Comparison of ENCODE assay signal across 10 mouse cellular contexts in the genomic region with DNA sequence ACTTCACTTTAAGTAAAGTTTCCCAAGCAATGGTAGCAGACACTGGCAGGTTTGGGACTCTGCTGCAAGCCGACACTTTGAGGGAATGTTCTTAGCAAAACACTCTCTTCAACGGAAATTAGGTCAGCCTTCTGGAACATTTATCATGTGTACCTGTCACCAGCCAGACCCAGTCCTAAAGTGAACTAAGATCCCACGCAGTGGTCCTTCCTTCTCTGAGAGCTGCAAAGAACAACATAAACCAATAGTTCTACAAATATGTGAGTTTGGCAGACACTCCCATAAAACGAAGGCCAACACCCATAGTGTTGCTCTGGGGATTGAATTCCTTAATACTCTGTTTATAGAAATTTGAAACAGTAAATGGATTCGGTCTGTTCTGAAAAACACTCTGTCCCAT.
DNase-seq lines count a peak whose midpoint lies in the region; ATAC-seq and TF ChIP-seq lines count a peak whose summit lies in the region.
"Had no signal": no experiment of that assay in that cellular context is flagged by ENCODE, and none has a peak within 500 bp of the region (broad histone marks: within the 10 kb centered on the region; RNA-seq: fewer than 3 reads in every experiment).

No protein-coding gene starts in this region.

- peaks cover 38% of the 10 kb centered on the region for H3K4me1 ChIP-seq in heart, embryonic 12.5 days (replicated peaks)
- 0 out of 2 replicates have a peak, but pooled peaks cover 3% of the 10 kb centered on the region for H3K4me1 ChIP-seq in lung, postnatal 0 days (ENCODE audit: insufficient read depth, low read depth, low read length)

- H3K36me3 ChIP-seq in heart, embryonic 12.5 days, result 0 out of 2 replicates have a peak, but pooled peaks cover 2% of the 10 kb centered on the region
- H3K36me3 ChIP-seq in lung, postnatal 0 days (ENCODE audit: insufficient read depth, low read length), result no peaks in the 10 kb centered on the region

- no peak overlapping the region for H3K4me3 ChIP-seq in heart, embryonic 12.5 days
- H3K4me3 ChIP-seq in lung, postnatal 0 days (ENCODE audit: low read depth, low read length), result no peak overlapping the region
- H3K4me3 ChIP-seq: erythroblast, embryonic 14.5 days had no signal

- H3K4me2 ChIP-seq in heart, embryonic 12.5 days, result peak overlapping the region; percentile 18; the same call in 1 of the 2 replicates
- H3K4me2 ChIP-seq in lung, postnatal 0 days (replicated peaks; ENCODE audit: low read depth, low read length), result no peak overlapping the region

- peak; percentile 65; the same call in 1 of the 2 replicates for ATAC-seq in heart, embryonic 12.5 days (ENCODE audit: insufficient number of reproducible peaks, low FRiP score)
- peak; percentile 79 for ATAC-seq in lung, postnatal 0 days

- peak; percentile 85 for TF ChIP-seq EP300 in lung, postnatal 0 days (IDR thresholded peaks at IDR 0.05)

- WGBS in heart, embryonic 12.5 days, result 20% methylated on average over 5 of the region's 5 CpGs
- WGBS in lung, postnatal 0 days, result 26% methylated on average over 5 of the region's 5 CpGs

- peak overlapping the region; percentile 76 for H3K27ac ChIP-seq in heart, embryonic 12.5 days (ENCODE audit: poor library complexity, severe bottlenecking)
- H3K27ac ChIP-seq in lung, postnatal 0 days (ENCODE audit: low read length), result peak overlapping the region; percentile 6; the same call in 1 of the 2 replicates

- no peak for TF ChIP-seq CTCF in lung, postnatal 0 days (IDR thresholded peaks at IDR 0.05)

- no peak overlapping the region for H3K9ac ChIP-seq in heart, embryonic 12.5 days
- no peak overlapping the region for H3K9ac ChIP-seq in lung, postnatal 0 days (replicated peaks; ENCODE audit: low read depth)

- DNase-seq in gastrocnemius, adult 18-20 months (ENCODE audit: low spot score), result peak; percentile 60
- no peak for DNase-seq in gastrocnemius, postnatal 10 days
- peak; percentile 13 for DNase-seq in brain, adult 2 months (ENCODE audit: low read depth, low spot score)
- peak; percentile 77 for DNase-seq in lung, postnatal 0 days (ENCODE audit: low spot score)
- DNase-seq in left cerebral cortex, adult 18-20 months (ENCODE audit: low spot score in 2 of 2), result no peak
- DNase-seq in right cerebral cortex, postnatal 36 days (ENCODE audit: low spot score in 2 of 2), result no peak
- no peak for DNase-seq in ovary, postnatal 36 days (ENCODE audit: low spot score)
- DNase-seq: B cell, adult 2 months had no signal

- H3K9me3 ChIP-seq in heart, embryonic 12.5 days (replicated peaks), result no peaks in the 10 kb centered on the region
- H3K9me3 ChIP-seq in lung, postnatal 0 days (ENCODE audit: low read length), result no peaks in the 10 kb centered on the region

- no peaks in the 10 kb centered on the region for H3K27me3 ChIP-seq in heart, embryonic 12.5 days (replicated peaks)
- H3K27me3 ChIP-seq in lung, postnatal 0 days (replicated peaks; ENCODE audit: insufficient read depth, low read length), result no peaks in the 10 kb centered on the region

Comparison
In these comparisons a context has a peak if more than half of its experiments do, and no peak if none do; other contexts are left out.
1. DNase-seq: peak in gastrocnemius, adult 18-20 months (single experiment), brain, adult 2 months (single experiment) and lung, postnatal 0 days (single experiment); none in gastrocnemius, postnatal 10 days (single experiment), left cerebral cortex, adult 18-20 months (0 of 2), right cerebral cortex, postnatal 36 days (0 of 2) and ovary, postnatal 36 days (single experiment).